In genomic region chr8:118384314-118384713, GRCm38 (mm10) we compare ENCODE assay signal across 22 mouse cellular contexts.
DNase-seq lines count a peak whose midpoint lies in the region; ATAC-seq and TF ChIP-seq lines count a peak whose summit lies in the region.
"Had no signal": no experiment of that assay in that cellular context is flagged by ENCODE, and none has a peak within 500 bp of the region (broad histone marks: within the 10 kb centered on the region; RNA-seq: fewer than 3 reads in every experiment).

No protein-coding gene starts in this region.

- no peak for TF ChIP-seq EP300 in heart, adult 2 months (IDR thresholded peaks at IDR 0.05; ENCODE audit: insufficient read depth, low read depth, low read length)

- intact Hi-C loops in heart, adult 2 months (cut with DNase I): no loop called here

- no peaks in the 10 kb centered on the region for H3K79me2 ChIP-seq in heart, adult 2 months (replicated peaks; ENCODE audit: control insufficient read depth, insufficient read depth, low read length)

- H3K4me3 ChIP-seq in heart, embryonic 10.5 days: no peak overlapping the region
- H3K4me3 ChIP-seq in heart, adult 2 months: no peak overlapping the region

- POLR2A ChIA-PET in Patski (lab: Charles Lee): no interaction called here

- WGBS in heart, embryonic 10.5 days: 76% methylated on average over 5 of the region's 5 CpGs
- WGBS in heart, adult 2 months: 79% methylated on average over 5 of the region's 5 CpGs

- in situ Hi-C loops in Patski (cut with MboI; ENCODE audit: low pct_unique_long_range_greater_than_20kb): no loop called here

- TF ChIP-seq POLR2A in heart, adult 2 months (IDR thresholded peaks at IDR 0.05; ENCODE audit: insufficient read depth, low read depth, low read length): no peak

- no peaks in the 10 kb centered on the region for H3K36me3 ChIP-seq in heart, embryonic 10.5 days
- no peaks in the 10 kb centered on the region for H3K36me3 ChIP-seq in heart, adult 2 months (ENCODE audit: control insufficient read depth, insufficient read depth, low read length)
- H3K36me3 ChIP-seq: G1E had no signal

- H3K27me3 ChIP-seq in heart, embryonic 10.5 days (ENCODE audit: insufficient read depth, poor library complexity, severe bottlenecking): no peaks in the 10 kb centered on the region
- no peaks in the 10 kb centered on the region for H3K27me3 ChIP-seq in heart, adult 2 months (ENCODE audit: control insufficient read depth, insufficient read depth, low read length)
- no peaks in the 10 kb centered on the region for H3K27me3 ChIP-seq in Patski
- H3K27me3 ChIP-seq: CH12.LX had no signal

- no peak overlapping the region for H3K9ac ChIP-seq in heart, adult 2 months (ENCODE audit: low read depth, low read length)

- ATAC-seq in Patski: peak; percentile 51
- ATAC-seq: activated CD4-positive, CD25-positive, alpha-beta regulatory T cell, adult 4 months; CD4-positive, CD25-positive, alpha-beta regulatory T cell, adult 4 months had no signal

- no peak for TF ChIP-seq CTCF in heart, adult 2 months (IDR thresholded peaks at IDR 0.05)
- TF ChIP-seq CTCF in Patski (IDR thresholded peaks at IDR 0.05): no peak

- DNase-seq in heart, embryonic 10.5 days (ENCODE audit: low spot score): peak; percentile 62
- no peak for DNase-seq in heart, adult 2 months
- peak; percentile 13 for DNase-seq in Muller cell, postnatal 12 days (ENCODE audit: inconsistent ontology term)
- DNase-seq in Patski (ENCODE audit: low read depth, low spot score) (no peak), liver (no peak)
- no peak for DNase-seq in cerebellum, postnatal 4 days (ENCODE audit: low spot score in 2 of 2)
- DNase-seq: adrenal gland, adult 2 months; adrenal gland, adult 8-10 months; adrenal gland, postnatal 10 days; adrenal gland, postnatal 14 days; adrenal gland, postnatal 25 days; adrenal gland, postnatal 36 days; B cell, adult 2 months; cerebellum, adult 11 months; cerebellum, adult 11-12 months; cerebellum, adult 18-20 months; cerebellum, adult 2 months; cerebellum, adult 8-10 months had no signal

- no peaks in the 10 kb centered on the region for H3K9me3 ChIP-seq in heart, embryonic 10.5 days

- CTCF ChIA-PET in Patski (lab: Charles Lee): interaction anchor here (1.6 kb wide), 1 partner anchor 15 kb away, joined by 3 read pairs; no protein-coding TSS in a partner anchor

- no peak overlapping the region for H3K27ac ChIP-seq in heart, embryonic 10.5 days
- H3K27ac ChIP-seq in heart, adult 2 months: no peak overlapping the region

- H3K4me1 ChIP-seq in heart, embryonic 10.5 days: peaks cover 28% of the 10 kb centered on the region
- peaks cover 8% of the 10 kb centered on the region for H3K4me1 ChIP-seq in heart, adult 2 months (ENCODE audit: control insufficient read depth, insufficient read depth, low read length)

Comparison
In these comparisons a context has a peak if more than half of its experiments do, and no peak if none do; other contexts are left out.
1. DNase-seq: peak in heart, embryonic 10.5 days (single experiment) and Muller cell, postnatal 12 days (single experiment); none in heart, adult 2 months (0 of 2), Patski (single experiment), liver (single experiment) and cerebellum, postnatal 4 days (0 of 2).